Mouse (Mus musculus): ENCODE measurements around the gene Mrps26. TPM values are rescaled to one million over a fixed set of nuclear protein-coding genes. Genes with fewer than 3 reads are reported as not detected.

The Mrps26 gene
- polyA plus RNA-seq, 1 experiment from 2014 or later = 107 TPM

- Histone ChIP-seq H3K27me3 (ENCODE audit: control insufficient read depth, insufficient read depth, low read length) (no peaks in the 10 kb centered on the region), H3K4me2 (replicated peaks) (no peak overlapping the region), H3K36me3 (replicated peaks; ENCODE audit: control insufficient read depth, insufficient read depth) (peaks cover 80% of the 10 kb centered on the region), H3K4me1 (replicated peaks; ENCODE audit: control insufficient read depth, insufficient read depth, low read length) (no peaks in the 10 kb centered on the region), H3K9me3 (ENCODE audit: control insufficient read depth, low read length) (no peaks in the 10 kb centered on the region), H3K27ac (no peak overlapping the region), H3K4me3 (replicated peaks; ENCODE audit: low read length) (no peak overlapping the region), H3K9ac (no peak overlapping the region)
- DNase-seq (ENCODE audit: low spot score) (no peak), ATAC-seq (ENCODE audit: low FRiP score) (no peak)
- WGBS = 93% methylated on average over 6 of the region's 6 CpGs
Measured at GRCm38 (mm10) chr2:130535017-130535416, 28.5 kb upstream of the Mrps26 start.

- Histone ChIP-seq H3K9me3 (ENCODE audit: control insufficient read depth, low read length) (no peaks in the 10 kb centered on the region), H3K4me2 (replicated peaks) (no peak overlapping the region), H3K27ac (no peak overlapping the region), H3K36me3 (replicated peaks; ENCODE audit: control insufficient read depth, insufficient read depth) (peaks cover 90% of the 10 kb centered on the region), H3K4me1 (replicated peaks; ENCODE audit: control insufficient read depth, insufficient read depth, low read length) (no peaks in the 10 kb centered on the region), H3K27me3 (ENCODE audit: control insufficient read depth, insufficient read depth, low read length) (no peaks in the 10 kb centered on the region), H3K4me3 (replicated peaks; ENCODE audit: low read length) (no peak overlapping the region), H3K9ac (no peak overlapping the region)
- ATAC-seq (ENCODE audit: low FRiP score) (no peak), DNase-seq (ENCODE audit: low spot score) (no peak)
- 85% methylated on average over 3 of the region's 3 CpGs for WGBS
Measured at GRCm38 (mm10) chr2:130536890-130537289, 26.7 kb upstream of the Mrps26 start.

GRCm38 (mm10) chr2:130538876-130539546 is 24.5 kb upstream of the Mrps26 start:
- H3K9ac ChIP-seq = no peak overlapping the region
- no peak overlapping the region for H3K4me3 ChIP-seq (replicated peaks; ENCODE audit: low read length)
- 93% methylated on average over 8 of the region's 8 CpGs for WGBS
- H3K4me2 ChIP-seq (replicated peaks) = no peak overlapping the region
- ATAC-seq (ENCODE audit: low FRiP score) (no peak), DNase-seq (ENCODE audit: low spot score) (no peak)
- peaks cover 91% of the 10 kb centered on the region for H3K36me3 ChIP-seq (replicated peaks; ENCODE audit: control insufficient read depth, insufficient read depth)
- no peaks in the 10 kb centered on the region for H3K4me1 ChIP-seq (replicated peaks; ENCODE audit: control insufficient read depth, insufficient read depth, low read length)
- H3K27ac ChIP-seq = no peak overlapping the region
- H3K27me3 ChIP-seq (ENCODE audit: control insufficient read depth, insufficient read depth, low read length) = no peaks in the 10 kb centered on the region
- H3K9me3 ChIP-seq (ENCODE audit: control insufficient read depth, low read length) = no peaks in the 10 kb centered on the region

- Histone ChIP-seq H3K9me3 (ENCODE audit: control insufficient read depth, low read length) (no peaks in the 10 kb centered on the region), H3K27me3 (ENCODE audit: control insufficient read depth, insufficient read depth, low read length) (no peaks in the 10 kb centered on the region), H3K36me3 (replicated peaks; ENCODE audit: control insufficient read depth, insufficient read depth) (peaks cover 91% of the 10 kb centered on the region), H3K9ac (no peak overlapping the region), H3K4me1 (replicated peaks; ENCODE audit: control insufficient read depth, insufficient read depth, low read length) (no peaks in the 10 kb centered on the region), H3K4me2 (replicated peaks) (no peak overlapping the region), H3K27ac (no peak overlapping the region), H3K4me3 (replicated peaks; ENCODE audit: low read length) (no peak overlapping the region)
- ATAC-seq (ENCODE audit: low FRiP score) (no peak), DNase-seq (ENCODE audit: low spot score) (no peak)
- 92% methylated on average over 9 of the region's 9 CpGs for WGBS
Measured at GRCm38 (mm10) chr2:130540266-130540665, 23.3 kb upstream of the Mrps26 start.

GRCm38 (mm10) chr2:130546957-130547356 is 16.6 kb upstream of the Mrps26 start:
- Histone ChIP-seq H3K27ac (no peak overlapping the region), H3K4me2 (replicated peaks) (no peak overlapping the region), H3K9ac (no peak overlapping the region), H3K27me3 (ENCODE audit: control insufficient read depth, insufficient read depth, low read length) (no peaks in the 10 kb centered on the region), H3K36me3 (replicated peaks; ENCODE audit: control insufficient read depth, insufficient read depth) (peaks cover 97% of the 10 kb centered on the region), H3K4me3 (replicated peaks; ENCODE audit: low read length) (no peak overlapping the region), H3K4me1 (replicated peaks; ENCODE audit: control insufficient read depth, insufficient read depth, low read length) (no peaks in the 10 kb centered on the region), H3K9me3 (ENCODE audit: control insufficient read depth, low read length) (no peaks in the 10 kb centered on the region)
- 92% methylated on average over 8 of the region's 8 CpGs for WGBS
- ATAC-seq (ENCODE audit: low FRiP score) = no peak
- no peak for DNase-seq (ENCODE audit: low spot score)

GRCm38 (mm10) chr2:130554841-130555240 is 8.7 kb upstream of the Mrps26 start:
- 90% methylated on average over 7 of the region's 7 CpGs for WGBS
- DNase-seq (ENCODE audit: low spot score) (no peak), ATAC-seq (ENCODE audit: low FRiP score) (no peak)

GRCm38 (mm10) chr2:130556292-130556691 is 7.2 kb upstream of the Mrps26 start:
- Histone ChIP-seq H3K9ac (no peak overlapping the region), H3K4me1 (replicated peaks; ENCODE audit: control insufficient read depth, insufficient read depth, low read length) (no peaks in the 10 kb centered on the region), H3K4me2 (replicated peaks) (no peak overlapping the region), H3K27me3 (ENCODE audit: control insufficient read depth, insufficient read depth, low read length) (no peaks in the 10 kb centered on the region), H3K36me3 (replicated peaks; ENCODE audit: control insufficient read depth, insufficient read depth) (peaks cover 64% of the 10 kb centered on the region), H3K27ac (no peak overlapping the region), H3K9me3 (ENCODE audit: control insufficient read depth, low read length) (no peaks in the 10 kb centered on the region), H3K4me3 (replicated peaks; ENCODE audit: low read length) (no peak overlapping the region)
- 92% methylated on average over 1 of the region's 1 CpGs for WGBS
- DNase-seq (ENCODE audit: low spot score) (no peak), ATAC-seq (ENCODE audit: low FRiP score) (no peak)

More at GRCm38 (mm10) chr2:130554841-130555240, 8.7 kb upstream of the Mrps26 start:
- Histone ChIP-seq H3K4me3 (replicated peaks; ENCODE audit: low read length) (no peak overlapping the region), H3K9me3 (ENCODE audit: control insufficient read depth, low read length) (no peaks in the 10 kb centered on the region), H3K36me3 (replicated peaks; ENCODE audit: control insufficient read depth, insufficient read depth) (peaks cover 77% of the 10 kb centered on the region), H3K27ac (no peak overlapping the region), H3K4me2 (replicated peaks) (no peak overlapping the region), H3K4me1 (replicated peaks; ENCODE audit: control insufficient read depth, insufficient read depth, low read length) (no peaks in the 10 kb centered on the region), H3K9ac (no peak overlapping the region), H3K27me3 (ENCODE audit: control insufficient read depth, insufficient read depth, low read length) (no peaks in the 10 kb centered on the region)

GRCm38 (mm10) chr2:130557462-130557861 is 6.1 kb upstream of the Mrps26 start:
- Histone ChIP-seq H3K4me2 (replicated peaks) (no peak overlapping the region), H3K9me3 (ENCODE audit: control insufficient read depth, low read length) (no peaks in the 10 kb centered on the region), H3K9ac (no peak overlapping the region), H3K36me3 (replicated peaks; ENCODE audit: control insufficient read depth, insufficient read depth) (peaks cover 52% of the 10 kb centered on the region), H3K4me3 (replicated peaks; ENCODE audit: low read length) (no peak overlapping the region), H3K27me3 (ENCODE audit: control insufficient read depth, insufficient read depth, low read length) (no peaks in the 10 kb centered on the region), H3K4me1 (replicated peaks; ENCODE audit: control insufficient read depth, insufficient read depth, low read length) (no peaks in the 10 kb centered on the region), H3K27ac (no peak overlapping the region)
- DNase-seq (ENCODE audit: low spot score) = no peak
- ATAC-seq (ENCODE audit: low FRiP score) = no peak
- WGBS = 98% methylated on average over 2 of the region's 2 CpGs

GRCm38 (mm10) chr2:130558015-130558414 is 5.5 kb upstream of the Mrps26 start:
- no peak for ATAC-seq (ENCODE audit: low FRiP score)
- peaks cover 46% of the 10 kb centered on the region for H3K36me3 ChIP-seq (replicated peaks; ENCODE audit: control insufficient read depth, insufficient read depth)

GRCm38 (mm10) chr2:130564063-130564462 is 521 bp downstream of the Mrps26 start:
- DNase-seq (ENCODE audit: low spot score) = no peak
- Histone ChIP-seq H3K4me3 (replicated peaks; ENCODE audit: low read length) (peak overlapping the region; percentile 95), H3K9ac (peak overlapping the region; percentile 95), H3K9me3 (ENCODE audit: control insufficient read depth, low read length) (no peaks in the 10 kb centered on the region), H3K4me2 (replicated peaks) (peak overlapping the region; percentile 88), H3K27ac (no peak overlapping the region), H3K36me3 (replicated peaks; ENCODE audit: control insufficient read depth, insufficient read depth) (peaks cover 24% of the 10 kb centered on the region), H3K4me1 (replicated peaks; ENCODE audit: control insufficient read depth, insufficient read depth, low read length) (peaks cover 20% of the 10 kb centered on the region), H3K27me3 (ENCODE audit: control insufficient read depth, insufficient read depth, low read length) (no peaks in the 10 kb centered on the region)
- no peak for ATAC-seq (ENCODE audit: low FRiP score)
- under 1% methylated on average over 16 of the region's 23 CpGs for WGBS

More at GRCm38 (mm10) chr2:130558015-130558414, 5.5 kb upstream of the Mrps26 start:
- H3K27me3 ChIP-seq (ENCODE audit: control insufficient read depth, insufficient read depth, low read length) = no peaks in the 10 kb centered on the region
- 63% methylated on average over 2 of the region's 2 CpGs for WGBS
- peaks cover 4% of the 10 kb centered on the region; the same call in 1 of the 2 replicates for H3K4me1 ChIP-seq (replicated peaks; ENCODE audit: control insufficient read depth, insufficient read depth, low read length)
- H3K9me3 ChIP-seq (ENCODE audit: control insufficient read depth, low read length) = no peaks in the 10 kb centered on the region
- H3K4me3 ChIP-seq (replicated peaks; ENCODE audit: low read length) = no peak overlapping the region
- no peak for DNase-seq (ENCODE audit: low spot score)
- H3K4me2 ChIP-seq (replicated peaks) = no peak overlapping the region
- no peak overlapping the region for H3K9ac ChIP-seq
- H3K27ac ChIP-seq = no peak overlapping the region

Data from hindbrain, embryonic 14.5 days (tissue).